Mouse (Mus musculus): Measurements from ENCODE around the gene Kpna1. TPM values are rescaled to one million over a fixed set of nuclear protein-coding genes. Genes with fewer than 3 reads are reported as not detected.

Gene Kpna1
- total and polyA plus RNA-seq, 3 experiments = 24.5 to 34.9 TPM; not detected in 1

GRCm38 (mm10) chr16:36071071-36071449, 92.5 kb downstream of the Kpna1 start:
- peaks cover 0 to 27% of the 10 kb centered on the region in 2 experiments for H3K4me1 ChIP-seq (ENCODE audit: control insufficient read depth in 1 of 2, insufficient read depth in 2 of 2, low read length in 2 of 2)
- H3K27ac ChIP-seq (ENCODE audit: control insufficient read depth, low read depth, low read length) = peak overlapping the region; percentile 35
- no peaks in the 10 kb centered on the region for H3K27me3 ChIP-seq (ENCODE audit: control insufficient read depth in 1 of 2, insufficient read depth in 2 of 2, low read length in 2 of 2)
- H3K9me3 ChIP-seq (replicated peaks; ENCODE audit: insufficient read depth, low read length) = no peaks in the 10 kb centered on the region
- H3K36me3 ChIP-seq (ENCODE audit: control insufficient read depth in 1 of 2, insufficient read depth in 2 of 2, low read length in 2 of 2) = peaks cover 0 to 39% of the 10 kb centered on the region in 2 experiments; a peak in 3 of 4 replicates
- H3K4me3 ChIP-seq (ENCODE audit: control insufficient read depth in 1 of 2, insufficient read depth in 1 of 2, low read depth in 2 of 2, low read length in 2 of 2) = peak overlapping the region; percentile 94 to 99
- H3K9ac ChIP-seq (ENCODE audit: control insufficient read depth, low read depth, low read length, poor library complexity, severe bottlenecking) = peak overlapping the region; percentile 83
- DNase-seq (ENCODE audit: low read depth, low spot score) = no peak
- H3K79me2 ChIP-seq (ENCODE audit: control insufficient read depth, insufficient read depth, low read length, poor library complexity) = peaks cover 46% of the 10 kb centered on the region
- TF ChIP-seq MYC (IDR thresholded peaks at IDR 0.05; ENCODE audit: low read depth, low read length) = no peak
- TF ChIP-seq EP300 (IDR thresholded peaks at IDR 0.05; ENCODE audit: low read depth in 1 of 2, low read length in 2 of 2) = no peak
- TF ChIP-seq KAT2A (conservative IDR thresholded peaks at IDR 0.05; ENCODE audit: low read depth, low read length) = no peak
- TF ChIP-seq ELF1 (IDR thresholded peaks at IDR 0.05; ENCODE audit: low read depth, low read length) = no peak
- TF ChIP-seq USF2 (IDR thresholded peaks at IDR 0.05; ENCODE audit: borderline replicate concordance in 1 of 2, insufficient read depth in 1 of 2, low read depth in 1 of 2, low read length in 2 of 2) = no peak
- no peak for TF ChIP-seq POLR2AphosphoS2 (IDR thresholded peaks at IDR 0.05; ENCODE audit: low read length)
- TF ChIP-seq MXI1 (IDR thresholded peaks at IDR 0.05; ENCODE audit: low read depth, low read length) = no peak
- TF ChIP-seq TCF12 (IDR thresholded peaks at IDR 0.05; ENCODE audit: low read depth, low read length) = no peak
- TF ChIP-seq RCOR1 (IDR thresholded peaks at IDR 0.05; ENCODE audit: low read depth, low read length) = no peak
- TF ChIP-seq ZKSCAN1 (IDR thresholded peaks at IDR 0.05; ENCODE audit: low read depth, low read length) = no peak
- TF ChIP-seq GABPA (IDR thresholded peaks at IDR 0.05; ENCODE audit: low read depth, low read length) = no peak
- no peak for TF ChIP-seq RAD21 (IDR thresholded peaks at IDR 0.05; ENCODE audit: low read depth, low read length)
- TF ChIP-seq TBP (IDR thresholded peaks at IDR 0.05; ENCODE audit: low read depth, low read length) = no peak
- no peak for TF ChIP-seq NELFE (IDR thresholded peaks at IDR 0.05; ENCODE audit: low read depth, low read length)
- TF ChIP-seq CHD1 (IDR thresholded peaks at IDR 0.05; ENCODE audit: low read depth, low read length) = no peak
- no peak for TF ChIP-seq MEF2A (IDR thresholded peaks at IDR 0.05; ENCODE audit: extremely low read depth, insufficient replicate concordance, low read depth, low read length, poor library complexity, severe bottlenecking)
- TF ChIP-seq MAZ (IDR thresholded peaks at IDR 0.05; ENCODE audit: low read depth, low read length) = no peak

DNA sequence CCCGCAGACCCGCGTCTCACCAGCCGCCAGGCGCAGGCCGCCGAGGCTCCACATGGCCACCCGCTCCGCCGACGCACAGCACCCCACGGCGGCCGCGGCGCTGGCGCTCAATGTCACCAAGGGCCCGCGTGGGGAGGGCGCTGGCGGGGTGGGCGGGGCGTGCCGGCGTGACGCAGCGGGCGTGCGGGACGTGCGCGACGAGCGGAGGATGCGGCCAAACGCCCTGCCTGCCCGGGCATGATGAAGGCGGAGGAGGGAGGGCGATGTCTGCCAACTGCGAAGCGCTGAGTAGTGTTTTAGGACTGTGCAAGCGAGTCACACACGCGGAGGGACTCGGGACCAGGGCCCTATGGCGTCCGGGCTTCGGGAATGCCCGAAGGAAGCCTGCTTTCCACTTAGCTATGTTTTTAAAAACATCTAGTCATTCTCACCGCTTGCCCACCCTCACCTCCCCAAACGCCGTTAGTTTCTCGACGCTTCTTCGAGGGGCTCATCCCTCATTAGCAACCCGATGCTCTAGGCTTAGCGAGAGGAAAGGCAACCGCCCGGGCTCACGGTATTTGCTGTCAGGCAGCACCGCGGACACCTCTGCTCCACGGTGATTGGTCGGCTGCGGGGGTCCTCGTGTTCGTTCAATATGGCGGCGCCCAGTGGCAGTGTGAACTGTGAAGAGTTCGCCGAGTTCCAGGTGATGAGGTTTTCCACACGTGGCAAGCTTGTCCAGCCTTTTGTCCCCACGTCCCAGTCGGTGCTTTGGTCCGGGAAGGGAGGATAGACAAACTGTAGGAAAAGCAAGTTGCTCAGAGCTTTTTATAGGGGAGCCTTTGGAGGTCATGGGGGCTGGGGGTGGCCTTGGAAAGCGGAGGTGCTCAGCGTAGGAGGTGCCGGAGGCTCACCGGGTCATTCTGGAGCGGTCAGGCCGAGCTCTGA, 93.2 kb downstream of the Kpna1 start, which contains the start of the genes Fam162a and Ccdc58:
Gene Fam162a, minus strand, starts transcription at position 145 of the 930 bp plus-strand sequence.
Gene Ccdc58, plus strand, starts transcription at position 236 of the 930 bp plus-strand sequence.
- Histone ChIP-seq H3K27me3 (ENCODE audit: control insufficient read depth in 1 of 2, insufficient read depth in 2 of 2, low read length in 2 of 2) (no peaks in the 10 kb centered on the region), H3K9me3 (replicated peaks; ENCODE audit: insufficient read depth, low read length) (no peaks in the 10 kb centered on the region), H3K79me2 (ENCODE audit: control insufficient read depth, insufficient read depth, low read length, poor library complexity) (peaks cover 48% of the 10 kb centered on the region), H3K4me3 (ENCODE audit: control insufficient read depth in 1 of 2, insufficient read depth in 1 of 2, low read depth in 2 of 2, low read length in 2 of 2) (peak within 1 kb of the TSS; percentile 94 to 99), H3K36me3 (ENCODE audit: control insufficient read depth in 1 of 2, insufficient read depth in 2 of 2, low read length in 2 of 2) (peaks cover 0 to 39% of the 10 kb centered on the region in 2 experiments; a peak in 3 of 4 replicates), H3K27ac (ENCODE audit: control insufficient read depth, low read depth, low read length) (peak within 1 kb of the TSS; percentile 87), H3K9ac (ENCODE audit: control insufficient read depth, low read depth, low read length, poor library complexity, severe bottlenecking) (peak within 1 kb of the TSS; percentile 83), H3K4me1 (ENCODE audit: control insufficient read depth in 1 of 2, insufficient read depth in 2 of 2, low read length in 2 of 2) (peaks cover 0 to 27% of the 10 kb centered on the region in 2 experiments)
- DNase-seq (ENCODE audit: low read depth, low spot score) = peak; percentile 93
- TF ChIP-seq ETS1 (IDR thresholded peaks at IDR 0.05; ENCODE audit: low read depth, low read length) = 0 out of 2 replicates have a peak, but pooled peaks have one; percentile 7
- no peak for TF ChIP-seq GABPA (IDR thresholded peaks at IDR 0.05; ENCODE audit: low read depth, low read length)
- TF ChIP-seq CTCF (IDR thresholded peaks at IDR 0.05 in 2 of 3, conservative IDR thresholded peaks at IDR 0.05 in 1 of 3; ENCODE audit: control insufficient read depth in 1 of 3, insufficient read depth in 1 of 3, low read depth in 2 of 3, low read length in 3 of 3, poor library complexity in 1 of 3, severe bottlenecking in 1 of 3) = peak in 1 of 3 experiments; percentile 5; a peak in 1 of 6 replicates
- TF ChIP-seq CHD2 (IDR thresholded peaks at IDR 0.05; ENCODE audit: low read length) = no peak
- peak; percentile 59; the same call in 1 of the 2 replicates for TF ChIP-seq MAZ (IDR thresholded peaks at IDR 0.05; ENCODE audit: low read depth, low read length)
- TF ChIP-seq BHLHE40 (IDR thresholded peaks at IDR 0.05; ENCODE audit: borderline replicate concordance, low read depth, low read length) = no peak
- TF ChIP-seq SMC3 (IDR thresholded peaks at IDR 0.05; ENCODE audit: low read depth, low read length) = no peak
- TF ChIP-seq POLR2A (IDR thresholded peaks at IDR 0.05; ENCODE audit: control insufficient read depth in 1 of 2, insufficient read depth in 1 of 2, low read depth in 1 of 2, low read length in 2 of 2, poor library complexity in 1 of 2) = peak; percentile 85 to 87
- no peak for TF ChIP-seq ZNF384 (IDR thresholded peaks at IDR 0.05; ENCODE audit: low read depth, low read length)
- no peak for TF ChIP-seq EP300 (IDR thresholded peaks at IDR 0.05; ENCODE audit: low read depth in 1 of 2, low read length in 2 of 2)
- no peak for TF ChIP-seq MYB (IDR thresholded peaks at IDR 0.05; ENCODE audit: low read depth, low read length)
- TF ChIP-seq TCF12 (IDR thresholded peaks at IDR 0.05; ENCODE audit: low read depth, low read length) = peak; percentile 62
- peak; percentile 61 for TF ChIP-seq MYC (IDR thresholded peaks at IDR 0.05; ENCODE audit: low read depth, low read length)
- peak; percentile 71; the same call in 1 of the 2 replicates for TF ChIP-seq SIN3A (IDR thresholded peaks at IDR 0.05; ENCODE audit: low read length)
- no peak for TF ChIP-seq TAL1 (IDR thresholded peaks at IDR 0.05; ENCODE audit: low read length)
- peak; percentile 88 for TF ChIP-seq TBP (IDR thresholded peaks at IDR 0.05; ENCODE audit: low read depth, low read length)
- TF ChIP-seq RCOR1 (IDR thresholded peaks at IDR 0.05; ENCODE audit: low read depth, low read length) = no peak
- no peak for TF ChIP-seq ZC3H11A (IDR thresholded peaks at IDR 0.05; ENCODE audit: low read depth, low read length)
- peak; percentile 86 for TF ChIP-seq MAX (IDR thresholded peaks at IDR 0.05; ENCODE audit: low read length)
